Mouse (Mus musculus) hindbrain, embryonic 13.5 days (tissue): ENCODE data around the gene Psmd4. TPM values are rescaled to one million over a fixed set of nuclear protein-coding genes. Genes with fewer than 3 reads are reported as not detected.
A peak's percentile ranks its signal among the peaks of the same experiment; 100 is the strongest.
"Not testable (repeated sequence)": the region's sequence is repeated elsewhere in the genome, so short reads cannot be mapped to it uniquely, and the experiment has no call there.

Source experiments
- ATAC-seq: fragments of 200-750 bp; cut with Nextera tagmentation; 2 replicates; pipeline ENCODE4 v1.8.0; 2017; ENCODE audit warnings: moderate TSS enrichment; ENCODE audit not compliant: low FRiP score
- H3K27ac ChIP-seq: fragments of 300-500 bp; sonication (generic); 2 replicates; pipeline ENCODE4 v1.5.1; 2015; ENCODE audit warnings: inconsistent platforms, mild to moderate bottlenecking, moderate library complexity
- H3K27me3 ChIP-seq: fragments of 300-500 bp; sonication (generic); 2 replicates; pipeline ENCODE4 v1.6.1; 2015; ENCODE audit warnings: mild to moderate bottlenecking, inconsistent platforms
- H3K36me3 ChIP-seq: fragments of 300-500 bp; sonication (generic); 2 replicates; pipeline ENCODE4 v1.6.1; 2015; ENCODE audit warnings: mild to moderate bottlenecking, inconsistent platforms
- H3K4me1 ChIP-seq: fragments of 300-500 bp; sonication (generic); replicated peaks from 2 replicates; pipeline ENCODE4 v1.6.1; 2015; ENCODE audit warnings: inconsistent platforms
- H3K4me2 ChIP-seq: fragments of 300-500 bp; sonication (generic); 2 replicates; pipeline ENCODE4 v1.6.1; 2015; ENCODE audit warnings: inconsistent platforms, mild to moderate bottlenecking, moderate library complexity
- H3K4me3 ChIP-seq: fragments of 300-500 bp; sonication (generic); 2 replicates; pipeline ENCODE4 v1.5.1; 2015; ENCODE audit warnings: mild to moderate bottlenecking, inconsistent platforms
- H3K9ac ChIP-seq: fragments of 300-500 bp; sonication (generic); 2 replicates; pipeline ENCODE4 v1.6.1; 2015; ENCODE audit warnings: mild to moderate bottlenecking, inconsistent platforms
- H3K9me3 ChIP-seq: fragments of 300-500 bp; sonication (generic); 2 replicates; pipeline ENCODE4 v1.6.1; 2016; ENCODE audit warnings: inconsistent platforms
- WGBS: fragments of 180-500 bp; shearing (Covaris S2); methylation state at CpG from one replicate; pipeline ENCODE4 v1.1.7; 2015; 5-methylcytosine and 5-hydroxymethylcytosine counted together
- polyA plus RNA-seq: library from polyadenylated mRNA; unstranded; fragments of >200 nt; fragmentation: Nextera tagmentation; extraction: Ambion mirVana; gene quantifications from 2 replicates; pipeline ENCODE4 v1.2.1, GENCODE M21; 2015

The Psmd4 gene
- polyA plus RNA-seq, 1 experiment from 2014 or later: 269 TPM

DNA sequence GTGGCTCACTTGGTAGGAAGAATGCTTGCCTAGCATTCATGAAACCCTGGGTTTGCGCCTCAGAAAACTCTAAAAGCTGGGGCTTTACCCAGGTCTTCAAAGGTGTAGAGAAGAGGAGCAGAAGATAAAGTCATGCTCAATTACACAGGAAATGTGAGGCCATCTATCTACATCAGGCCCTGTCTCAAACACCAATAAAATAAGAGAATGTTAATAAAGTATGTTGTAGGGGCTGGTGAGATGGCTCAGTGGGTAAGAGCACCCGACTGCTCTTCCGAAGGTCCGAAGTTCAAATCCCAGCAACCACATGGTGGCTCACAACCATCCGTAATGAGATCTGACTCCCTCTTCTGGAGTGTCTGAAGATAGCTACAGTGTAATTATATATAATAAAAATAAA is 21.5 kb downstream of the Psmd4 start:
- WGBS: 92% methylated on average over 5 of the region's 5 CpGs
- H3K27ac ChIP-seq, ATAC-seq, H3K9me3 ChIP-seq, H3K27me3 ChIP-seq, H3K36me3 ChIP-seq, H3K9ac ChIP-seq, H3K4me2 ChIP-seq, H3K4me3 ChIP-seq: not testable (repeated sequence)
- peaks cover 17% of the 10 kb centered on the region for H3K4me1 ChIP-seq

DNA sequence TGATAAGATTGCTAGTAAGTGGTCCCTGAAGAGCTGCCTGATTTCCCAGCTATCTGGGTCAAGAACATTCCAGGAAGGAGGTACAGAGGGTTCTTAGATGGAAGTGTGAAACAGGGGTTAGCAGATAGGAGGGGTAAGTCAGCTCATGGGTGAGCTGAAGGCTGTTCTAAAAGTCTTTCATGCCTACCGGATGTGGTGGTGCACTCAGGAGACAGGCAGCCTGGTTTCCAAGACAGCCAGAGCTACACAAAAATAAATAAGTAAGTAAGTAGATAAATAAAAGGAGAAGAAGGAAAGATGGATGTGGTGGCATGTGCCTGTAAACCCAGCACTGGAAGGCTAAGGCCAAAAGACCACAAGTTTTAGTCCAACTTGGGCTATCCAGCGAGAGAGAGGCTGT is 23.7 kb downstream of the Psmd4 start:
- Histone ChIP-seq H3K4me2 (no peak overlapping the region), H3K27ac (no peak overlapping the region), H3K4me1 (peaks cover 17% of the 10 kb centered on the region), H3K27me3 (no peaks in the 10 kb centered on the region), H3K36me3 (no peaks in the 10 kb centered on the region), H3K9me3 (no peaks in the 10 kb centered on the region), H3K9ac (no peak overlapping the region), H3K4me3 (no peak overlapping the region)
- no peak for ATAC-seq
- WGBS: 88% methylated on average over 2 of the region's 2 CpGs

DNA sequence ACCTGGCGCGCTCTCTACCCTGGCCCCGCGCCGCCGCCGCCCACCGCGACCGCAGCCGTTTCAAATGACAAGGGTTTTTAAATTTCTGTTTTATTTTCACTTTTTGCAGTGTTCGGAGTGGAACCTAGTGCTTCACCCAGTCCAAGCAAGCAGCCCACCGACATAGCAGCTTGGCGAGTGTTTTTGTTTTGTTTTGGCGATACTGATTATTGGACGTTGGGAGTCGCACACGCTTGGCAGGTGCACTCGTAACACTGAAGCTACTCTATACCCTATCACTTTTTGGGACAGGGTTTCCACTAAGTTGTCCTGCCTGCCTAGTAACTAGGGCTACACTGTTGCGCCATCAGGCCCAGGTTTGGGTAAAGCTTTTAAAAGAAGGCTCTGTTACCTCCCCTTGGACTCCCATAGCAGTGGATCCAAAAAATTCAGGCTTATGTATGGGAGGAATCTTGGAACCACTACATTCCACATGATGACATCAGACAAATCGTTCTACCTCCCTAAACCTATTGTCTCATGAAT is 25.8 kb downstream of the Psmd4 start:
- no peaks in the 10 kb centered on the region for H3K9me3 ChIP-seq
- 4% methylated on average over 21 of the region's 21 CpGs for WGBS
- peak overlapping the region; percentile 71 for H3K4me2 ChIP-seq
- H3K4me3 ChIP-seq: peak overlapping the region; percentile 80
- no peak for ATAC-seq
- peaks cover 7% of the 10 kb centered on the region for H3K36me3 ChIP-seq
- no peaks in the 10 kb centered on the region for H3K27me3 ChIP-seq
- H3K9ac ChIP-seq: peak overlapping the region; percentile 88
- peak overlapping the region; percentile 96 for H3K27ac ChIP-seq
- peaks cover 28% of the 10 kb centered on the region for H3K4me1 ChIP-seq

DNA sequence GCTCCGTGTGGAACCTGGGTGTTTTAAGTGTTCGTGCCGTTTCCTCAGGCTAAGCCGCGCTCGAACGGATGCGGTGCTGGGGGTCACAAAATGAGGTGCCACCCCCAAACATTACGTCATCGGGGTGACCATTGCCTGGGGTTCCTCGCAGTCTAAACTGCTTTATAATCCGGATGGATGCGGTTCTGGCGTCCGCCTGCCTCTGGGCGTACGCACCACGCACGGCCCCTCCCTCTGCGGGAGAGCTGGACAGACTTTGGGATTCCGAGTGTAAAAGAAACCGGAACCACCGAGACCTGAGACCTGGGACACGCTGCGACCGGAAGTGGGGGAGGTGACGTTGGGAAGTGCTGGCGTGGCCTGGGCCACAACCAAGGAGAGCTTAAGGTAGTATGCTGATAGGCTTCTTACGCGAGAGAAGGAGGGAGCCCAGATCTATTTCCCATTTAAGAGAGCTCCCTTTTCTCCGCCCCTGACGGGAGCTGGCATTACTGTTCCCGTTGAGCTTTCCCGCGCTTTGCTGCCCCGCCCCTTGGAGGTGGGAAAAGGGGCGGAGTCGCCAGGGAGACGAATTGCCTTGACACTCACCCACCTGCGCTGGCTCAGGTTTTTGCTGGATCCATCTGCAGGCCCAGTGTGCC is 26.4 kb downstream of the Psmd4 start:
- peak; percentile 80 for ATAC-seq

DNA sequence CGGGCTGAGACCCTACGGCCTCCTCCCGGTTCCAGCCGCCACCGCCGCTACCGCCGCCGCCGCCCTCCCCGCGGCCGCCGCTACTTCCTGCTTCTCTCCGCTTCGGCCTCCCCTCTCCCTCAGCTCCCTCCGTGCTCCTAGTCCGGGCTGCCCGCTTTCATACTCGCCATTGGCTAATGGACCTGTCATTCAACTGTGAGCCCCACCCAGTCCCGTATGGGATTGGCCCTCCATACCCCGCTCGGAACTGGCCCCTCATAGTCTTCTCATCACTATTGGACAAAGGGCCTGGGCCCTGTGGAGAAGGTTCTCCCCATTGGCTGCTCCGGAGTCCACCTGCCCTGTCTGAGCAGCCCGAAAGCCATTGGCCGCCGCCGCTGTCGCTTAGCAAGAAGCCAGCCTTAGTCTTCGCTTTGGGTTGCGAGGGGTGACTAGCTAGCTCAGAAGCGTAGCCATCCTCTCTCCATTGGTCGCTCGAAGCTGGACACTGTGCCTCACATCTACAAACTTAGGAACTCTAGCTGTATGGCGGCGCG is 27.0 kb downstream of the Psmd4 start, which contains the start of gene Zfp687:
Zfp687 (minus strand) TSS at position 112 of the 536 bp plus-strand sequence.
- peak; percentile 99 for ATAC-seq
- Histone ChIP-seq H3K27ac (peak within 1 kb of the TSS; percentile 96), H3K27me3 (no peaks in the 10 kb centered on the region), H3K9ac (peak within 1 kb of the TSS; percentile 88), H3K4me3 (peak within 1 kb of the TSS; percentile 80), H3K36me3 (peaks cover 19% of the 10 kb centered on the region), H3K9me3 (no peaks in the 10 kb centered on the region), H3K4me1 (peaks cover 28% of the 10 kb centered on the region), H3K4me2 (peak within 1 kb of the TSS; percentile 98)
- under 1% methylated on average over 36 of the region's 37 CpGs for WGBS

More for the DNA sequence above, 26.4 kb downstream of the Psmd4 start:
- Histone ChIP-seq H3K9ac (peak overlapping the region; percentile 88), H3K27ac (peak overlapping the region; percentile 96), H3K36me3 (peaks cover 13% of the 10 kb centered on the region), H3K4me2 (peak overlapping the region; percentile 71), H3K9me3 (no peaks in the 10 kb centered on the region), H3K4me3 (peak overlapping the region; percentile 80), H3K27me3 (no peaks in the 10 kb centered on the region), H3K4me1 (peaks cover 28% of the 10 kb centered on the region)
- WGBS: under 1% methylated on average over 40 of the region's 40 CpGs

DNA sequence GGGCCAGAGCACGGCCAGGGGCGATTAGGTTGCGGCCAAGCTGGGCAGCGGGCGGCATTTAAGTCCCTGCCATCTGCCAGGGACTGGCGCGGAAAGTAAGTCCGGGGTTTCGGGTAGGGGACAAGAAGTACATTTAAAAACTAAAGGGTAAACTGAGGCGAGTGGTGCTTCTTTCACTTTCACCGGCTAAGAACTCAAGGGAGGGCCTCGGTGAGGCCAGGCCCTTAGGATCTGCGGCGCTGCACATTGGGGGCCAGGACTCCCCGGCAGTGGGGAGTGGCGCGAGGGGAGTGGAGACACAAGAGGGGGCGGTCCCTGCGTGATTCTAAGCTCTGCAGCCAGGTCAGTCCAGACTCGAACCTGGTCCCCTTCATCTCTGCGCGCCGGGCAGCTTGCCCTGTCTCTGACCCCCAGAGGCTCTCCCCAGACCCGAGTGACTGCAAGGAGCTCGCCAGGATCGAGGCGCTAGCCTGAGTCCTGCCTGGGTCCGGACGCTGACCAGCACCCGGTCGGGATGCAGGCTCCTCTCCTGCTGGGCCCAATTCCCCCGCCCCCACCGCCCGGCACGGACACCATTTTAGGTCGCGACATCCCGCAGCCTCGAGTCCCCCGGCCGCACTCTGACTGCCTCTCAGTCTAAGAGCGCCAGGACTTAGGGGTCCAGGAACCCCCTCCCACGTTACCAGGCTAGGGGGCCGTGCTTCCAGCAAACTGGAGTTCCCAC is 27.8 kb downstream of the Psmd4 start:
- Histone ChIP-seq H3K4me2 (peak overlapping the region; percentile 98), H3K4me1 (peaks cover 32% of the 10 kb centered on the region), H3K4me3 (peak overlapping the region; percentile 80), H3K9ac (peak overlapping the region; percentile 88), H3K36me3 (peaks cover 27% of the 10 kb centered on the region), H3K27me3 (no peaks in the 10 kb centered on the region), H3K9me3 (no peaks in the 10 kb centered on the region), H3K27ac (peak overlapping the region; percentile 85)
- under 1% methylated on average over 39 of the region's 44 CpGs for whole genome bisulfite sequencing
- peak; percentile 21 for ATAC-seq

DNA sequence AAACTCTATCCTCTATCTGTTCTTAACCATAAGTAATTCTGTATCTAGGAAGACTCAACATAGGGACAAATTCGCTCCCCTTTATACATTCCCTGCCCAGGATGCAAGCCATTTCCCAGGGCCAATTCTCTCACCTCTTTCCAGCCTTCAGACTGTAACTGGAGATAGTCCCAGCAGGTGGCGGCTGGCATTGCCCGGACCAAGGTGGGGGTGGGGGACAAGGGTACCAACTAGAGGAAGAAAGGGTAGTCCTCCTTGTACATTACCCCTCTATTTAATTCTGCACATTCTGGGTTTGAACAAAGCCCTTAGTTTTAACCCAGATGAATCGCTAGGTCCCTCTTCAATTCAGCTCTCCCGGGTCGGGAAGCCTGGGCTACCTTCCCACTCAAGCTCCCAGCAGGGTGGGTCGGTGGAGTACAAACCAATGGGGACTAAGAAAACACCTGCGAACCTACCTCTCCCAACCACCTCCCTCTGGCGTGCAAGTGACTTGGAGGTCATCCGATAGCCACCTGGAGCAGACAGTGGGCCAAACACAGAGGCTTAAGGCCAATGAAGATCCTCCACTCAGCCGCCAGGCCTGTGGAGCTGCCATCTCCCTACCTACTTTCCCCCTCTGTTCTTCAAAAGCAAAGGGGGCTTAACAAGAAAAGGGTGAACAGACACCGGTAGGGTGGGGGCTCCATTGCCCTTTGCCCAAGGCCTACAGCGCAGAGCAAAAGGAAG is 28.6 kb downstream of the Psmd4 start:
- ATAC-seq: no peak
- Histone ChIP-seq H3K4me1 (peaks cover 32% of the 10 kb centered on the region), H3K4me3 (peak overlapping the region; percentile 80), H3K36me3 (peaks cover 34% of the 10 kb centered on the region), H3K4me2 (peak overlapping the region; percentile 98), H3K9ac (peak overlapping the region; percentile 88), H3K27ac (peak overlapping the region; percentile 85), H3K27me3 (no peaks in the 10 kb centered on the region), H3K9me3 (no peaks in the 10 kb centered on the region)
- WGBS: 15% methylated on average over 13 of the region's 13 CpGs

DNA sequence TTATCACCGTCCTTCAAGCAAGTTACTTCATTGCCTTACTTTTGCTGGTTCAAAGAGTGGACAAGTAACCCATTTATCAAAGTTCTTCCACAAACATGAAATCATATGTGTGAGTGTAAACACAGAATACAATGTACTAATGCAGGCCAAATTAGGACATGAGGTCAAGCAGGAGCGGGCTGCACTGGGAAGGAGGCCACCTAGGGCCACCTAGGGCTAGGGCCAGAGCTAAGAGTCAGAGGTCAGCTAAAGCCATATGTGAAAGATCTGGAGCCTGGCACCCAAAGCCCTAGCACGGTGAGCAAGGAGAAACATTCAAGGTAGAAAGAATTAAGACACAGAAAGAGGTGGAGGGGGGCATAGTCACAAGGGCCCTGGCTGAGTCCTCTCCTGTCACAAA is 29.4 kb downstream of the Psmd4 start:
- Histone ChIP-seq H3K4me2 (peak overlapping the region; percentile 98), H3K9me3 (no peaks in the 10 kb centered on the region), H3K27ac (no peak overlapping the region), H3K4me1 (peaks cover 32% of the 10 kb centered on the region), H3K27me3 (no peaks in the 10 kb centered on the region), H3K36me3 (peaks cover 43% of the 10 kb centered on the region), H3K9ac (peak overlapping the region; percentile 88; the same call in 1 of the 2 replicates), H3K4me3 (no peak overlapping the region)
- WGBS: 86% methylated on average over 3 of the region's 3 CpGs
- ATAC-seq: no peak

DNA sequence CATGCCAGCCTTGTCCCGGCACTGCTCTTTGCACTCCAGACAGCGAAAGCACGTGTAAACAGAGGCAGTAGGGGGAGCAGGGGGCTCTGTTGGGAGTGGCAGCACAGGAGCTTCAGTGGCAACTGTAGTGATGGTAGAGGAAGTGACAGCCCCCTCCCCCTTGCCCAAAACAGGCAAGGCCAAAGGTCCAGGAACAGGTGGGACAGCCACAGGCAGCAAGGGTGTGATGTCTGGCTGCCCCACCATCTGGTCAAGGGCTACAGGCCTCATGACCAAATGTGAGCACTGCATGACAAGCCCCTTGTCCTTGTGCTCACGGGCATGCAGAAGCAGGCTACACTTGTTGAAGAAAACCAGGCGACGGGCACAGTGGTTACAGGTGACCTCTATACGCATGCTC is 32.0 kb downstream of the Psmd4 start:
- Histone ChIP-seq H3K9ac (no peak overlapping the region), H3K9me3 (no peaks in the 10 kb centered on the region), H3K27me3 (no peaks in the 10 kb centered on the region), H3K36me3 (peaks cover 68% of the 10 kb centered on the region), H3K4me1 (peaks cover 25% of the 10 kb centered on the region), H3K4me3 (no peak overlapping the region), H3K4me2 (no peak overlapping the region), H3K27ac (no peak overlapping the region)
- no peak for ATAC-seq
- WGBS: 91% methylated on average over 7 of the region's 7 CpGs

DNA sequence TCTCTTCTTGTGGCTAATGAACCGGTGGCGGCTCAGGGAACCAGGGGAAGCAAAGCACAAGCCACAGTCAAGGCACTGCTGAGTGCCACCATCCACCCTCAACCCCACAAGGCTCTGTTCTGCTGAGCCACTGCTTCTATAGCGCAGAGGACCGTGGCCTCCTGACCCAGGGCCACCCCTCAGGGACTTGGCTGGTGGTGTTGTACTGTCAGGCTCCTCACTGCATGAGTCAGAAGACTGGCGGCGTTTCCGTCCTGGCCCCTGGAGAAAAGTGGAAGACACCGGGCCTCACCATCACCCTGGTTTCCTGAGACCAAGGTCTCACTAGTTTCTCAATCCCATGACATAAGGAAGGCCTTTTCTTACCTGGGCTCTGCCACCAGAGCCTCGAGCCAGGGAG is 34.7 kb downstream of the Psmd4 start:
- no peak overlapping the region for H3K4me2 ChIP-seq
- H3K4me3 ChIP-seq: no peak overlapping the region
- H3K36me3 ChIP-seq: peaks cover 94% of the 10 kb centered on the region
- H3K9me3 ChIP-seq: no peaks in the 10 kb centered on the region
- 0 out of 2 replicates have a peak, but pooled peaks cover 5% of the 10 kb centered on the region for H3K4me1 ChIP-seq
- H3K27me3 ChIP-seq: no peaks in the 10 kb centered on the region
- H3K27ac ChIP-seq: 0 out of 2 replicates have a peak overlapping the region, but pooled peaks have one; percentile 18
- ATAC-seq: no peak
- WGBS: 91% methylated on average over 9 of the region's 9 CpGs
- H3K9ac ChIP-seq: no peak overlapping the region

DNA sequence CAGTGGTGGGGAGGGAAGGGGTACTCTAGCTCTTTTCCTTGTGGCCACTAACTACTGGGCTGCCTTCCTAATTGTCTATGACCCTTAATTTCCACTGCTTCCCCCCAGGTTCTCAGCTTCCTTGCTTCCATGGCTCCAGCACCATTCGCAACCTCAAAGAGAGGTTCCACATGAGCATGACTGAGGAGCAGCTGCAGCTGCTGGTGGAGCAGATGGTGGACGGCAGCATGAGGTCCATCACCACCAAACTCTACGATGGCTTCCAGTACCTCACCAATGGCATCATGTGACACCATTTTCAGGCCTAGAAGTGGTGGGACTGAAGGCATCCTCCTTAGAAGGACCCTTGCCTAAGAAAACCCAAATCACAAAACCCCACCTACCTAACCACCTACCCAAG is 36.8 kb downstream of the Psmd4 start:
- H3K27me3 ChIP-seq: no peaks in the 10 kb centered on the region
- peaks cover 95% of the 10 kb centered on the region for H3K36me3 ChIP-seq
- H3K4me3 ChIP-seq: no peak overlapping the region
- no peak overlapping the region for H3K4me2 ChIP-seq
- H3K4me1 ChIP-seq: 0 out of 2 replicates have a peak, but pooled peaks cover 8% of the 10 kb centered on the region
- no peak for ATAC-seq
- no peak overlapping the region for H3K9ac ChIP-seq
- H3K27ac ChIP-seq: no peak overlapping the region
- 96% methylated on average over 3 of the region's 3 CpGs for WGBS
- no peaks in the 10 kb centered on the region for H3K9me3 ChIP-seq

DNA sequence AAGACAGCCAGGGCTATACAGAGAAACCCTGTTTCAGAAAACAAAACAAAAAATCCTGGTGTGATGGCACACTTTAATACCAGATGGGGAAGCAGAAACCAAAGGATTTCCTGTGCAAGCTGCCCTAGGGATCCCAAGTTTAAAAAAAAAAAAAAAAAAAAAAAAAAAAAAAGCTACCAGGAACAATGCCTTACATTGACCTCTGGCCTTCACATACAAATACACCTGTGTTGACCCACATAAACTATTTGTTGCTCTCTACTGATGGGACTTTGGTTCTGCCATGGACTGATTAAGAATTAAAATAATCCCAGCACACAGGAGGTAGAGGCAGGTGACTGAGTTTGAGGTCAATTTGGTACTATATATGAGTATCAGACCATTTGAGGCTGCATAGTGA is 39.1 kb downstream of the Psmd4 start:
- Histone ChIP-seq H3K9me3 (no peaks in the 10 kb centered on the region), H3K4me1 (0 out of 2 replicates have a peak, but pooled peaks cover 4% of the 10 kb centered on the region), H3K36me3 (peaks cover 94% of the 10 kb centered on the region), H3K27me3 (no peaks in the 10 kb centered on the region), H3K9ac (no peak overlapping the region), H3K4me2 (no peak overlapping the region), H3K4me3 (no peak overlapping the region), H3K27ac (no peak overlapping the region)
- no peak for ATAC-seq
